Mouse (Mus musculus) limb, embryonic 15.5 days (tissue): ENCODE measurements around the gene Acacb. TPM values are rescaled to one million over a fixed set of nuclear protein-coding genes. Genes with fewer than 3 reads are reported as not detected.

Source experiments
- ATAC-seq: fragments of 200-750 bp; cut with Nextera tagmentation; 2 replicates; pipeline ENCODE4 v1.8.0; 2017; ENCODE audit warnings: low read depth, moderate TSS enrichment; ENCODE audit not compliant: insufficient number of reproducible peaks, low FRiP score, low TSS enrichment
- H3K27ac ChIP-seq: fragments of 300-500 bp; sonication (generic); 2 replicates; pipeline ENCODE4 v1.5.1; 2015; ENCODE audit warnings: moderate library complexity, mild to moderate bottlenecking, inconsistent platforms
- H3K27me3 ChIP-seq: fragments of 300-500 bp; sonication (generic); 2 replicates; pipeline ENCODE4 v1.6.1; 2015; ENCODE audit warnings: inconsistent platforms
- H3K36me3 ChIP-seq: fragments of 300-500 bp; sonication (generic); 2 replicates; pipeline ENCODE4 v1.6.1; 2015; ENCODE audit warnings: inconsistent platforms
- H3K4me1 ChIP-seq: fragments of 300-500 bp; sonication (generic); 2 replicates; pipeline ENCODE4 v1.6.1; 2015; ENCODE audit warnings: inconsistent platforms
- H3K4me2 ChIP-seq: fragments of 300-500 bp; sonication (generic); 2 replicates; pipeline ENCODE4 v1.6.1; 2015; ENCODE audit warnings: mild to moderate bottlenecking, inconsistent platforms
- H3K4me3 ChIP-seq: fragments of 300-500 bp; sonication (generic); 2 replicates; pipeline ENCODE4 v1.5.1; 2015; ENCODE audit warnings: mild to moderate bottlenecking, inconsistent platforms
- H3K9ac ChIP-seq: fragments of 300-500 bp; sonication (generic); 2 replicates; pipeline ENCODE4 v1.6.1; 2015; ENCODE audit warnings: inconsistent platforms
- H3K9me3 ChIP-seq: fragments of 300-500 bp; sonication (generic); 2 replicates; pipeline ENCODE4 v1.6.1; 2016; ENCODE audit warnings: inconsistent platforms
- WGBS: fragments of 180-500 bp; shearing (Covaris S2); methylation state at CpG from one replicate; pipeline ENCODE4 v1.1.7; 2015; 5-methylcytosine and 5-hydroxymethylcytosine counted together
- polyA plus RNA-seq: library from polyadenylated mRNA; unstranded; fragments of >200 nt; fragmentation: Nextera tagmentation; extraction: Ambion mirVana; gene quantifications from 2 replicates; pipeline ENCODE4 v1.2.1, GENCODE M21; 2015

Gene Acacb
- polyA plus RNA-seq, 1 experiment from 2014 or later: 1.7 TPM

DNA sequence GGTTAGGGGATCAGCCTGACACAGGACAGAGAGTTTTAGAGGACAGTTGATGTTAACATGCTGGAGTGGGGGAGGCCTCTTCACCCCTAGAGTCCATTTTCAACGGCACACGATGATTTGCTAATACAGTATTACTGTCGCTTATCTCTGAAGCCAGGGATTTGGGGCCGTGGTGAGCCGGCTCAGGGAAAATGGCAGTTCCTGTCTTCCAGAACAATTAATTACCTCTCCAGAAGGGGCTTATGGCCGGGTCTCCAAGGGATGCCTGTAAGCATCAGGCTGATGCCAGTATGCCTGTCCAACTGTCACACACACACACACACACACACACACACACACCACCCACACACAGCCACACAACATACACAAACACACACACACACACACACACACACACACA lies 136.0 kb downstream of the Acacb start:
- no peaks in the 10 kb centered on the region; the same call in 1 of the 2 replicates for H3K4me1 ChIP-seq
- no peak overlapping the region for H3K9ac ChIP-seq
- H3K4me2 ChIP-seq: no peak overlapping the region
- H3K27me3 ChIP-seq: peaks cover 14% of the 10 kb centered on the region
- H3K9me3 ChIP-seq: no peaks in the 10 kb centered on the region
- no peak for ATAC-seq
- H3K27ac ChIP-seq: no peak overlapping the region
- 44% methylated on average over 6 of the region's 6 CpGs for WGBS
- no peaks in the 10 kb centered on the region for H3K36me3 ChIP-seq
- no peak overlapping the region for H3K4me3 ChIP-seq

DNA sequence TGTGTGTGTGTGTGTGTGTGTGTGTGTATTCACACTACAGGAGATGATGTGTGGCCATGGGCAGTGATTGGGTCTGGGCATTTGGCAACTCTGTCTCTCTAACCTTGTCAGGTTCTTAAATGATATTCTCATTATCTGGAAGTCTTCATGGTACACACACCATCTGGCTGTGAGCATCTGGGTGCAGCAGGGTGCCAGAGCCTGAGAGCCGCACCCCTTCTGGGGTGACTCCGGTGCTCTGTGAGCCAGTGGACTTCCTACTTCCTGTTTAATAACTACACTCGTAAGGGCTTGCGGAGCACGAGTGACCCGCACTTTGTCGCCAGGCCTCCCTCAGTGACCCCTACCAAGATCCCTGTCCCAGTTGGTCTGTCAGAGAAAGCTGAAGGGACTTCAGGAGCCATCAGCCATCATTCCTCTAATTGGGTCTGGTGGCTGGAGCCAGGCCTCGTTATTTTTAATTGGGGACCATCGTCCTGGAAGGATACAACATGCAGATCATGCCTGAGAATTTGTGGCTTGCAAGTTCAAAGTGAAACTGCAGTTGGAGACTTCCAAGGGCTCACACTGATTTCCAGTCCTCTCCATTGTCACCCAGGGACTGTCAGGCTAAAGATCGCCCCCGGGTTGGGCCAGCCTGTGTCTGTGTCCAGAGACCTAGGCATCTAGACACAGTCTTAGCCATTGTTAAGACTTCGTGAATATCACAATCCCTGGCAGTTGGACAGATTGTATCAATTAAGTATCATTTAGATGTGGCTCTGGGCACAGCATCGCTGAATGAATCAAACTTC lies 138.5 kb downstream of the Acacb start:
- Histone ChIP-seq H3K27ac (no peak overlapping the region), H3K9ac (no peak overlapping the region), H3K4me3 (no peak overlapping the region), H3K4me1 (no peaks in the 10 kb centered on the region; the same call in 1 of the 2 replicates), H3K4me2 (no peak overlapping the region), H3K9me3 (no peaks in the 10 kb centered on the region), H3K27me3 (no peaks in the 10 kb centered on the region), H3K36me3 (no peaks in the 10 kb centered on the region)
- WGBS: 38% methylated on average over 13 of the region's 13 CpGs
- no peak for ATAC-seq

GRCm38 (mm10) chr5:114285398-114285700 lies 139.0 kb downstream of the Acacb start:
- H3K4me2 ChIP-seq: no peak overlapping the region
- no peak overlapping the region for H3K4me3 ChIP-seq
- no peaks in the 10 kb centered on the region for H3K27me3 ChIP-seq
- no peaks in the 10 kb centered on the region; the same call in 1 of the 2 replicates for H3K4me1 ChIP-seq
- no peak overlapping the region for H3K9ac ChIP-seq
- no peak overlapping the region for H3K27ac ChIP-seq
- H3K36me3 ChIP-seq: no peaks in the 10 kb centered on the region
- no peaks in the 10 kb centered on the region for H3K9me3 ChIP-seq
- no peak for ATAC-seq
- WGBS: 56% methylated on average over 3 of the region's 3 CpGs

- no peaks in the 10 kb centered on the region for H3K27me3 ChIP-seq
- ATAC-seq: no peak
- no peaks in the 10 kb centered on the region for H3K36me3 ChIP-seq
These were observed 139.8 kb downstream of the Acacb start for GRCm38 (mm10) chr5:114286102-114286501.

DNA sequence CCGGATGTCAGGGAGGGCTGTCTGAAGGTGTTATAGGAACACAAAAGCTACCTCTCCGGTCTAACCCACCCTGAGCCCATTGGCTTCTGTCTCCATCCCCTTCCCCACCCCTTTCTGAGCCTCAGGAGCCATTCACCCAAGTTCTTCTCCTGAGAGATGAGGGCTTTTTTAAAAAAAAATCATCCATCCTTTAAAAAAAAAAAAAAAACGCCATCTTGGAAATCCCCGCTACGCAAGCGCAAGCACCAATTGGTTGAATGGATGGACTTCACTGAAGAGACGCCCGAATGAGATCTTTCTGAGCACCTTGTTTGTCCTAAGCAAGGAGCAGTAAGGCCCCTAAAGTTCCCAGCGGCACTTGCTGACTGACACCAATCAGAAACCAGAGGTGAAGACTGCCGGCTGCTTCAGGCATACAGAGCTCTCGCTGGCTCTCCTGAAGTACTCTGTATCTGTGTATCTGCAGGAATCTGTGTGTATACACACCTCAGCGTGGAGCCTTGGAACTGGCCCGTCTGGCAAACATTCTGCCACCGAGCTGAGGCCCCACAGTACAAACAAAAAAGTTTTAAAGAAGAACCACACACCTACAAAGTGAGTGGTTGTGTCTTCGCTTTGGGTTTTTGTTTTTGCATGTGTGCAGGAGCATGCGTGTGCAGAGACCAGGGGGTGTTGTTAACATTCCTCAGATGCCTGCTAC lies 140.7 kb downstream of the Acacb start:
- no peaks in the 10 kb centered on the region; the same call in 1 of the 2 replicates for H3K4me1 ChIP-seq
- H3K9ac ChIP-seq: no peak overlapping the region
- H3K27ac ChIP-seq: no peak overlapping the region
- no peaks in the 10 kb centered on the region for H3K9me3 ChIP-seq
- no peak overlapping the region for H3K4me3 ChIP-seq
- 80% methylated on average over 16 of the region's 16 CpGs for WGBS
- no peaks in the 10 kb centered on the region for H3K27me3 ChIP-seq
- H3K4me2 ChIP-seq: no peak overlapping the region
- H3K36me3 ChIP-seq: no peaks in the 10 kb centered on the region
- no peak for ATAC-seq

More at GRCm38 (mm10) chr5:114286102-114286501, 139.8 kb downstream of the Acacb start:
- no peak overlapping the region for H3K4me2 ChIP-seq
- H3K27ac ChIP-seq: no peak overlapping the region
- WGBS: 73% methylated on average over 4 of the region's 4 CpGs
- H3K9ac ChIP-seq: no peak overlapping the region
- H3K9me3 ChIP-seq: no peaks in the 10 kb centered on the region
- H3K4me1 ChIP-seq: no peaks in the 10 kb centered on the region; the same call in 1 of the 2 replicates
- no peak overlapping the region for H3K4me3 ChIP-seq

DNA sequence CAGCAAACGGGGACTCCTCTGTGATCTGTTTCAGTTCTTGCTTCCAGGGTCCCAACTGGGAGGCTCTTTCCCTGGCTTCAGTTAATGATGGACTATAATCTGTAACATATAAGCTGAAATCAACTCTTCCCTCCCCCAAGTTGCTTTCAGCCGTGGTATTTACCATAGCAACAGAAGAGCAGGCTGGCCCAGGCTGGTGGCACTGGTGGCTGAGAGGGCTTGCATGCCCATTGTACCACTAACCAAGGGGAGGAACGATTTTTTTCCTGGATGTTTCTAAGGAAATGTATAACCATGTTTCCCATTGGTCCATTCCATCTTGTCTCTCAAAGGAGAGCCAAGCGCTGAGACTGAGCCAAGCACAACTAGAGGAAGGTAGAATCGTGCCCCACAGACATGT lies 142.1 kb downstream of the Acacb start:
- Histone ChIP-seq H3K4me3 (no peak overlapping the region), H3K4me2 (no peak overlapping the region), H3K9me3 (no peaks in the 10 kb centered on the region), H3K27me3 (no peaks in the 10 kb centered on the region), H3K4me1 (no peaks in the 10 kb centered on the region; the same call in 1 of the 2 replicates), H3K9ac (no peak overlapping the region), H3K27ac (no peak overlapping the region), H3K36me3 (no peaks in the 10 kb centered on the region)
- 83% methylated on average over 5 of the region's 5 CpGs for WGBS
- no peak for ATAC-seq

DNA sequence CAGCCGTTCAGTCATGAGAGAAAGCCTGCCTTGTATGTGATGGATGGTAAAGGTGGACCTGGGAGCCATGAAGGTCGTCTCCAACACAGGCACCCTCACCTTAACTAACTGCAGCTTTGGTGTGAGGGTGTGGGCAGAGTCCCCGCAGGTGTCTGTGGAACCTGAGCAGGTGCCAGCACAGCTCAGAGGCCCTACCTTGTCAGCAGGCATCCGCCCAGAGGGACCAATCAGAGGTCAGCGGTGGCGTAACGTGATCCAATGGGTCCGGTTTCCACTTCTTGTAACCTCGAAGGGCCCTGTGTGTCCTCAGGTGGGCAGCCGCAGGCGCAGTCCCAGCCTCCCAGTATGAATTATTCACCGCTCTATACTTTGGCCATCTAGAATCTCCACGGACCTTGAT lies 142.5 kb downstream of the Acacb start, which contains the start of gene Myo1h:
Myo1h (plus strand) TSS at position 293 of the 400 bp plus-strand sequence.
- WGBS: 36% methylated on average over 13 of the region's 13 CpGs
- no peak for ATAC-seq

GRCm38 (mm10) chr5:114290004-114290403 lies 143.7 kb downstream of the Acacb start:
- Histone ChIP-seq H3K9ac (no peak overlapping the region), H3K9me3 (no peaks in the 10 kb centered on the region), H3K4me2 (no peak overlapping the region), H3K27ac (no peak overlapping the region), H3K4me1 (no peaks in the 10 kb centered on the region), H3K36me3 (no peaks in the 10 kb centered on the region), H3K4me3 (no peak overlapping the region), H3K27me3 (no peaks in the 10 kb centered on the region)
- ATAC-seq: no peak
- WGBS: 65% methylated on average over 3 of the region's 3 CpGs

More for the DNA sequence above, 142.5 kb downstream of the Acacb start, which contains the start of gene Myo1h:
- H3K27ac ChIP-seq: no peak within 1 kb of the TSS
- H3K27me3 ChIP-seq: no peaks in the 10 kb centered on the region
- H3K4me2 ChIP-seq: no peak within 1 kb of the TSS
- no peak within 1 kb of the TSS for H3K4me3 ChIP-seq
- no peaks in the 10 kb centered on the region for H3K36me3 ChIP-seq
- H3K9me3 ChIP-seq: no peaks in the 10 kb centered on the region
- no peak within 1 kb of the TSS for H3K9ac ChIP-seq
- H3K4me1 ChIP-seq: no peaks in the 10 kb centered on the region; the same call in 1 of the 2 replicates

- Histone ChIP-seq H3K27me3 (no peaks in the 10 kb centered on the region), H3K4me2 (0 out of 2 replicates have a peak overlapping the region, but pooled peaks have one; percentile 2), H3K9me3 (no peaks in the 10 kb centered on the region), H3K9ac (no peak overlapping the region), H3K36me3 (no peaks in the 10 kb centered on the region), H3K27ac (no peak overlapping the region), H3K4me3 (no peak overlapping the region), H3K4me1 (peaks cover 19% of the 10 kb centered on the region)
- WGBS: 19% methylated on average over 22 of the region's 22 CpGs
- ATAC-seq: no peak
These were observed 150.6 kb downstream of the Acacb start for GRCm38 (mm10) chr5:114296693-114297631.

- ATAC-seq: no peak
- Histone ChIP-seq H3K27me3 (no peaks in the 10 kb centered on the region), H3K4me3 (no peak overlapping the region), H3K4me1 (peaks cover 19% of the 10 kb centered on the region), H3K9ac (no peak overlapping the region), H3K9me3 (no peaks in the 10 kb centered on the region), H3K4me2 (no peak overlapping the region), H3K27ac (no peak overlapping the region), H3K36me3 (no peaks in the 10 kb centered on the region)
- WGBS: 37% methylated on average over 18 of the region's 18 CpGs
These were observed 152.0 kb downstream of the Acacb start for GRCm38 (mm10) chr5:114298212-114298894.
